Mouse (Mus musculus) left cerebral cortex, postnatal 10 days (tissue): ENCODE measurements around the gene Ankrd6. TPM values are rescaled to one million over a fixed set of nuclear protein-coding genes. Genes with fewer than 3 reads are reported as not detected.

Experiments used
- total RNA-seq, 2 experiments: library from RNA; stranded (reverse); gene quantifications; 2 replicates each; pipeline ENCODE4 v1.2.3; 2021

The Ankrd6 gene
- total RNA-seq, 2 experiments from 2014 or later = 23.1 to 25.3 TPM

Other genes starting within 250 kb of the Ankrd6 start
- gene Lyrm2, start 150.6 kb downstream of the Ankrd6 start, total RNA-seq = 10 to 100 TPM; 42.5 to 44.3 TPM
- gene Rragd, start 32.2 kb upstream of the Ankrd6 start, total RNA-seq = 10 to 100 TPM; 67.1 to 80.1 TPM
- 100 to 1,000 TPM; 124 to 126 TPM for gene Ube2j1, start 80.6 kb upstream of the Ankrd6 start, total RNA-seq
- not detected for gene Gabrr2, start 112.2 kb upstream of the Ankrd6 start, total RNA-seq
- under 1 TPM; 0.19 to 0.20 TPM for gene Gabrr1, start 181.7 kb upstream of the Ankrd6 start, total RNA-seq
- 1 to 10 TPM; 6.6 to 8.1 TPM for gene Pm20d2, start 238.9 kb upstream of the Ankrd6 start, total RNA-seq